Mouse (Mus musculus) liver, postnatal 0 days (tissue): Measurements from ENCODE around the gene Tmem40.

Experiments used
- CTCF ChIP-seq: sonication (generic); IDR thresholded peaks from 2 replicates; pipeline ENCODE4 v1.5.1; 2016; ENCODE audit warnings: antibody characterized with exemption, low read depth
- EP300 ChIP-seq: IDR thresholded peaks from 2 replicates; pipeline ENCODE4 v1.6.1; 2016; ENCODE audit warnings: antibody characterized with exemption, low read depth, mild to moderate bottlenecking

DNA sequence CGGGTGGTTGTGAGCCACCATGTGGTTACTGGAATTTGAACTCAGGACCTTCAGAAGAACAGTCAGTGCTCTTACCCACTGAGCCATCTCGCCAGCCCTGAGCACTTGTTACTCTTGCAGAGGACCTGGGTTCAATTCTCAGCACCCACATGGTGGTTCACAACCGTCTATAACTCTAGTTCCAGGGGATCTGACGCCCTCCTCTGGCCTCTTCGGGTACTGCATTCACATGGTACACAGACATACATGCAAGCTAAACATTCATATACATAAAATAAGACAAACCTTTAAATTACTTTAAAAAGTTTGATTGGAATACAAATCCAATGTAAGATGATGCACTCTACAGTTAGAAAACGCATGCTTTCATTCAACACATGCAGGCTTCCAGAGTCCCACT is 10.0 kb upstream of the Tmem40 start:
- peak; percentile 29; the same call in 1 of the 2 replicates for TF ChIP-seq CTCF
- no peak for TF ChIP-seq EP300
